Mouse (Mus musculus) embryonic facial prominence, embryonic 10.5 days (tissue): ENCODE measurements around the gene Specc1l. TPM values are rescaled to one million over a fixed set of nuclear protein-coding genes. Genes with fewer than 3 reads are reported as not detected.

Source experiments
- DNase-seq: peaks from one replicate; pipeline ENCODE4 v3.0.0-alpha.2; 2017; ENCODE audit warnings: low spot score
- H3K27ac ChIP-seq: fragments of 300-500 bp; sonication (generic); replicated peaks from 2 replicates; pipeline ENCODE4 v1.5.1; 2016; ENCODE audit warnings: mild to moderate bottlenecking
- H3K27me3 ChIP-seq: fragments of 300-500 bp; sonication (generic); replicated peaks from 2 replicates; pipeline ENCODE4 v1.6.1; 2016; ENCODE audit warnings: low read depth, mild to moderate bottlenecking; ENCODE audit not compliant: poor library complexity, severe bottlenecking
- H3K36me3 ChIP-seq: fragments of 300-500 bp; sonication (generic); replicated peaks from 2 replicates; pipeline ENCODE4 v1.6.1; 2016; ENCODE audit warnings: mild to moderate bottlenecking, moderate library complexity
- H3K4me1 ChIP-seq: fragments of 300-500 bp; sonication (generic); 2 replicates; pipeline ENCODE4 v1.6.1; 2016
- H3K4me3 ChIP-seq: fragments of 300-500 bp; sonication (generic); 2 replicates; pipeline ENCODE4 v1.5.1; 2016; ENCODE audit warnings: mild to moderate bottlenecking, moderate library complexity
- H3K9me3 ChIP-seq: fragments of 300-500 bp; sonication (generic); 2 replicates; pipeline ENCODE4 v1.6.1; 2016; ENCODE audit warnings: mild to moderate bottlenecking
- WGBS: fragments of 180-500 bp; shearing (Covaris S2); methylation state at CpG from one replicate; pipeline ENCODE4 v1.1.7; 2016; 5-methylcytosine and 5-hydroxymethylcytosine counted together
- polyA plus RNA-seq: library from polyadenylated mRNA; unstranded; fragments of >200 nt; fragmentation: Nextera tagmentation; extraction: Ambion mirVana; gene quantifications from 2 replicates; pipeline ENCODE4 v1.2.1, GENCODE M21; 2016

The Specc1l gene
- polyA plus RNA-seq, 1 experiment from 2014 or later = 43.3 TPM

GRCm38 (mm10) chr10:75307130-75307529 lies 95.3 kb downstream of the Specc1l start:
- peaks cover 93% of the 10 kb centered on the region for H3K36me3 ChIP-seq

GRCm38 (mm10) chr10:75312361-75312760 lies 100.5 kb downstream of the Specc1l start:
- peaks cover 59% of the 10 kb centered on the region for H3K36me3 ChIP-seq
- WGBS = 85% methylated on average over 7 of the region's 7 CpGs
- no peak overlapping the region for H3K27ac ChIP-seq
- H3K4me1 ChIP-seq = peaks cover 30% of the 10 kb centered on the region
- H3K9me3 ChIP-seq = no peaks in the 10 kb centered on the region
- peaks cover 21% of the 10 kb centered on the region for H3K27me3 ChIP-seq
- no peak for DNase-seq
- H3K4me3 ChIP-seq = no peak overlapping the region

More at GRCm38 (mm10) chr10:75307130-75307529, 95.3 kb downstream of the Specc1l start:
- WGBS = 92% methylated on average over 7 of the region's 7 CpGs
- Histone ChIP-seq H3K27me3 (no peaks in the 10 kb centered on the region), H3K27ac (no peak overlapping the region), H3K9me3 (no peaks in the 10 kb centered on the region), H3K4me1 (peaks cover 7% of the 10 kb centered on the region; the same call in 1 of the 2 replicates), H3K4me3 (no peak overlapping the region)
- DNase-seq = no peak

GRCm38 (mm10) chr10:75314190-75314980 lies 102.5 kb downstream of the Specc1l start:
- H3K27me3 ChIP-seq = peaks cover 41% of the 10 kb centered on the region
- WGBS = 77% methylated on average over 6 of the region's 6 CpGs

GRCm38 (mm10) chr10:75315756-75316155 lies 103.9 kb downstream of the Specc1l start:
- peaks cover 34% of the 10 kb centered on the region for H3K4me1 ChIP-seq
- no peak overlapping the region for H3K4me3 ChIP-seq
- no peak overlapping the region for H3K27ac ChIP-seq
- peaks cover 25% of the 10 kb centered on the region for H3K36me3 ChIP-seq
- DNase-seq = no peak
- H3K27me3 ChIP-seq = peaks cover 51% of the 10 kb centered on the region
- WGBS = 79% methylated on average over 8 of the region's 8 CpGs
- H3K9me3 ChIP-seq = no peaks in the 10 kb centered on the region

More at GRCm38 (mm10) chr10:75314190-75314980, 102.5 kb downstream of the Specc1l start:
- no peaks in the 10 kb centered on the region for H3K9me3 ChIP-seq
- H3K36me3 ChIP-seq = peaks cover 39% of the 10 kb centered on the region
- no peak overlapping the region; the same call in 1 of the 2 replicates for H3K27ac ChIP-seq
- peaks cover 34% of the 10 kb centered on the region for H3K4me1 ChIP-seq
- H3K4me3 ChIP-seq = no peak overlapping the region
- DNase-seq = peak; percentile 48

- no peaks in the 10 kb centered on the region for H3K9me3 ChIP-seq
- 8% methylated on average over 9 of the region's 9 CpGs for WGBS
- peak overlapping the region; percentile 60 for H3K4me3 ChIP-seq
- peaks cover 51% of the 10 kb centered on the region for H3K27me3 ChIP-seq
- peaks cover 34% of the 10 kb centered on the region for H3K4me1 ChIP-seq
- peak overlapping the region; percentile 76 for H3K27ac ChIP-seq
- DNase-seq = peak; percentile 28
- peaks cover 18% of the 10 kb centered on the region for H3K36me3 ChIP-seq
Observed at GRCm38 (mm10) chr10:75316472-75316871, 104.6 kb downstream of the Specc1l start.

GRCm38 (mm10) chr10:75316872-75316907 lies 104.8 kb downstream of the Specc1l start, which contains the start of gene Adora2a:
Gene Adora2a (plus strand): TSS chr10:75316877.
- H3K27me3 ChIP-seq = peaks cover 51% of the 10 kb centered on the region
- no peaks in the 10 kb centered on the region for H3K9me3 ChIP-seq
- H3K36me3 ChIP-seq = peaks cover 16% of the 10 kb centered on the region
- 3% methylated on average over 4 of the region's 4 CpGs for WGBS
- DNase-seq = no peak
- H3K4me1 ChIP-seq = peaks cover 34% of the 10 kb centered on the region
- H3K4me3 ChIP-seq = peak within 1 kb of the TSS; percentile 60
- H3K27ac ChIP-seq = peak within 1 kb of the TSS; percentile 76

GRCm38 (mm10) chr10:75316908-75317761 lies 105.3 kb downstream of the Specc1l start:
- Histone ChIP-seq H3K4me3 (peak overlapping the region; percentile 60), H3K27me3 (peaks cover 51% of the 10 kb centered on the region), H3K9me3 (no peaks in the 10 kb centered on the region), H3K36me3 (peaks cover 12% of the 10 kb centered on the region), H3K4me1 (peaks cover 34% of the 10 kb centered on the region), H3K27ac (peak overlapping the region; percentile 76)
- 2% methylated on average over 81 of the region's 81 CpGs for WGBS
- DNase-seq = peak; percentile 80

- Histone ChIP-seq H3K27ac (no peak overlapping the region; the same call in 1 of the 2 replicates), H3K9me3 (no peaks in the 10 kb centered on the region), H3K4me1 (peaks cover 39% of the 10 kb centered on the region), H3K36me3 (peaks cover under 1% of the 10 kb centered on the region; the same call in 1 of the 2 replicates), H3K4me3 (peak overlapping the region; percentile 60), H3K27me3 (peaks cover 51% of the 10 kb centered on the region)
- WGBS = 83% methylated on average over 6 of the region's 6 CpGs
- no peak for DNase-seq
Observed at GRCm38 (mm10) chr10:75318206-75318605, 106.3 kb downstream of the Specc1l start.

GRCm38 (mm10) chr10:75320321-75320720 lies 108.4 kb downstream of the Specc1l start:
- 70% methylated on average over 4 of the region's 4 CpGs for WGBS
- DNase-seq = no peak
- no peaks in the 10 kb centered on the region for H3K36me3 ChIP-seq
- H3K9me3 ChIP-seq = no peaks in the 10 kb centered on the region
- H3K4me3 ChIP-seq = no peak overlapping the region
- peaks cover 50% of the 10 kb centered on the region for H3K27me3 ChIP-seq
- peaks cover 32% of the 10 kb centered on the region for H3K4me1 ChIP-seq
- no peak overlapping the region for H3K27ac ChIP-seq

GRCm38 (mm10) chr10:75322966-75323365 lies 111.1 kb downstream of the Specc1l start:
- H3K27ac ChIP-seq = no peak overlapping the region

GRCm38 (mm10) chr10:75323986-75324385 lies 112.1 kb downstream of the Specc1l start:
- no peak overlapping the region for H3K27ac ChIP-seq
- 86% methylated on average over 8 of the region's 8 CpGs for WGBS
- H3K27me3 ChIP-seq = peaks cover 14% of the 10 kb centered on the region
- H3K9me3 ChIP-seq = no peaks in the 10 kb centered on the region
- H3K4me3 ChIP-seq = no peak overlapping the region
- peaks cover 32% of the 10 kb centered on the region for H3K4me1 ChIP-seq
- no peak for DNase-seq
- no peaks in the 10 kb centered on the region for H3K36me3 ChIP-seq

More at GRCm38 (mm10) chr10:75322966-75323365, 111.1 kb downstream of the Specc1l start:
- Histone ChIP-seq H3K36me3 (no peaks in the 10 kb centered on the region), H3K27me3 (peaks cover 24% of the 10 kb centered on the region), H3K4me3 (no peak overlapping the region), H3K4me1 (peaks cover 26% of the 10 kb centered on the region), H3K9me3 (no peaks in the 10 kb centered on the region)
- 68% methylated on average over 6 of the region's 6 CpGs for WGBS
- no peak for DNase-seq

GRCm38 (mm10) chr10:75324391-75324790 lies 112.5 kb downstream of the Specc1l start:
- Histone ChIP-seq H3K27ac (no peak overlapping the region), H3K4me1 (peaks cover 32% of the 10 kb centered on the region), H3K9me3 (no peaks in the 10 kb centered on the region), H3K4me3 (no peak overlapping the region), H3K36me3 (no peaks in the 10 kb centered on the region), H3K27me3 (peaks cover 10% of the 10 kb centered on the region)
- DNase-seq = no peak
- 74% methylated on average over 10 of the region's 10 CpGs for WGBS

GRCm38 (mm10) chr10:75325821-75326220 lies 113.9 kb downstream of the Specc1l start:
- no peaks in the 10 kb centered on the region for H3K36me3 ChIP-seq
- H3K9me3 ChIP-seq = no peaks in the 10 kb centered on the region
- H3K27me3 ChIP-seq = no peaks in the 10 kb centered on the region
- 94% methylated on average over 23 of the region's 23 CpGs for WGBS
- H3K27ac ChIP-seq = no peak overlapping the region
- no peak for DNase-seq
- H3K4me1 ChIP-seq = peaks cover 32% of the 10 kb centered on the region
- H3K4me3 ChIP-seq = no peak overlapping the region
